Mouse (Mus musculus) cerebellum, adult 9-11 months (tissue): Measurements from ENCODE around the gene Bfsp1.

Experiments used
- DNase-seq: peaks from one replicate; pipeline ENCODE4 v3.0.0; 2022

Gene Bfsp1

DNA sequence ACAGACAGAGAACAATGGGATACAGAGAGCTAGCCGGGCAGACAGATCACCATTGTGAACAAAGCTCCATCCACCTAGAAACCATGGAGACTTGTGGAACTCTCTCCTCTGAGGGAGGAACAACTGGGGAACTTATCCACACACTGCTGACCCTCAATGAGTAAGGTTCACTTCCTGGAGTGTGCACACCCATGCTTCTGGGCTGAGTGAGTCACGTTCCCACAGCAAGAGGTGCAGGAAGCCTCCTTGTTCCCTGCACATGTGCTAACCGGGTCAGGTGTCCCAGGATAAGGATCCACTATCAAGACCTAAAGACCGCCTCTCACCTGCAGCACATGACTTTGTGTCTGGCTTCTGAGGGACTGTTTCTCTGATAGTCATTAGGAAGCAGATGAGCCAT is 9.5 kb downstream of the Bfsp1 start:
- no peak for DNase-seq

DNA sequence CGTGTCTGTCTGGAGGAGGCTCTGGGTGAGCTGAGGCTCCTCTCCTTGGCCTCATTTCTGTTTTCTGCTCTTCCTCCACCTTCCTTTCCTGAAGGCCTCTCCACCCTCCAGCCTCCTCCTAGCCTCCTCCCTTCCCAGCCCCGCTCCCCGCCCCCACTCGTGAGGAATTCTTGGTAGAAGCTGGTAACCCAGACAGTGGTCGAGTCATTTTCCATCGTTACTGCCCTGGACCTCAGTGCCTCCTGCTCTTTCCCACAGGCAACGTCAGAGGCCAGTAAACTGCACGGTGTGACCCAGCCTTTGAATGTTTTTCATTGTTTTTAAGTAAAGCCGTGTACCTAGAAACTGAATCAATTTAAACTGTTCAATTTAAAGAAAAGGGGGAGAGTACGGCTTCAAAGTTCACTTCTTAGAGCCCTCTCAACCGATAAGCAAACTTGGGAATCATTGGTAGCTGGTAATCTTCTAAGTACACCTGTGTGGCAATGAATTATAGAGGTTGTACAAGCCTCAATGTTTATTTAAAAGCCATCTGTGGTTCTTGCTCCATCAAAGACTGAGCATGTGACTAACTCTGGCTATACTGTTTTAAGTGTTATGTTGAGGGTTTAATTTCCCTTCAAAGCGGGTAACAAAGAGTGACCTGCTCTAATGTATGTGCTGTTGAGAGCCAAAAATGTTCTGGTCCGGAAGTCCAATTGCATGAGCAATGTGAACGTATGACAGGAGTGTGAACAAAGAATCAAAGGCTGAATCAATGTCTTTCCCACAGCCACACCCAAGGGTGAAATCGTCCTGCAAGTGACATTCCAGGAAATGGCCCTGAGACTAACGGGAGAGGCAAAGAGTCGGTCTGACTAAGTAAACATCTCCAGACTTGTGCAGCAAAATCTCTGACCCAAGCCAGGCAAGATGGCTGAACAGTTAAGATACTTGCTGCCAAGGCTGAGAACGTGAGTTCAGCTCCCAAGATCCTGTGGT is 10.4 kb downstream of the Bfsp1 start:
- DNase-seq, result no peak

DNA sequence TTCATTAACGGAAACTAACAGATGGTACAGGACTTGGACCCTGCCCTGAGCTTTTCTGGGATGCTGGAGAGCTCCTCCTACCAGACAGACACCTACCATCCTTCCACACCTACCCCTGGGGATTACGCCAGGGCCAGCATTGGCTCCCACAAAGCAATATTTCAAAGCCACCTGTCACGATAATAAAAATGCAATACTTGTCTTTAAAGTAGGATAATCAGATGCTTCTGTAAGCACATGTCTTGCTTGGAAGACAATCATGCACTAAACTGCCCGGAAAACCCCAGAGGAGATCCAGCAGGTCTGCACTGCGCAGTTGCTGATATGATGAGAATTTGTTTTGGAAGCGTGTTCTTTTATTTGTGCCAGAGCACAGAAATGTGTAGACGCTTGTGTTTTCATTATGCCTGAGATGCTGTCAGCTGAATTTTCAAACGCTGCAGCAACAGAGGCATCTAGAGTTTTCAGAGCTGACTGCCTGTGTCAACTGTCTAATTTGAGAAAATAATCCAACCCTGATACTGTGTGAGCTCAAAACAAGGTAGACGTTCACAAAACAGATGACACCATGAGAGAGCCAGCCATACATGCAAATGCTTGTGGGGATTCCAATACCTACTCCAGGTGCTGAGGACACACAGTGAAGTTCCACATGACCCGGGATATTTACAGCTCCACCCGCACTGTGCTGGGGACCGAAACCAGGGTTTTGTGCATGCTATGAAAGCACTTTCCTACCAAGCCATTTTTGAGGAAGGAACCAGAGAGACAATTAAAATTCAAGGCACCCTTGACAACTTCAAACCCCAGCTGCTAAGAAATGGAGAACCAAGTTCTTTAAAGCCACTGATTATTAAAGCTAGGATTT is 11.4 kb downstream of the Bfsp1 start:
- DNase-seq, result peak; percentile 9

DNA sequence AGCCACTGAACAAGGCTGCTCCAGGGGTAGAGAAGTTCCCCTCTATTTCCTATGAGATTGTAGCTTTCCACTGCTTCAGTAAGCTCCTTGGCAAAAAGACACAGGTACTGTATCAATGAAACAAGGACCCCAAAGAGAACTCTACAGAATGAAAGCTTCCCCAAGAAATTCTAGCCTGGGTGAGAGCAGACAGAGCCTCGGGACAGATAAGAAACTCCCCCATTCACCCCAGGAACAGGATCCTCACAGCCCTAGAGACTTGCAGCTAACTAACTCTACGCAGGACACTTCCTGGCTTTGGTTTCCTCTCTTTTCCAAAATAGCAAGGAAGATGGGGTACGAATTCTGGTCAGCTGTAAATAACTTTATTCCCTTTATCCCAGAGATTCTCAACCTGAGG is 15.7 kb downstream of the Bfsp1 start:
- DNase-seq, result no peak

DNA sequence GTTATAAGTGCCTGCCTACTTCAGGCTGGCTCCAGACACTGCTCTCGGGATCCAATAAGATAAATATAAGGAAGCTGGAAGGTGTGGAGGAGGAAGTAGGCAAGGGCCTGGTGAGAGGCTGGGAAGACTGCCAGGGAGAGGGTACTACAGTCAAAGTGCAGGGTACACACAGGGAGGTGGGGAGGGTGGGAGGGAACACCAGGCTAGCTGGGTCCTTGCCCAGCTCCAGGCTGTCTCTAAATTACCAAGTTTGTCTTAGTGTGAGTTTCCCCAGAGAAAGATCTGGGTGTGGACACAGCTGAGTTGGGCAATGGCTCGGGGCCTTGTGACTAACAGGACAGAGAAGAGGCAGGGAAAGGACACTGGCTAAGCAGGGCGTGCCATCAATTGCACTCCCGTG is 16.2 kb downstream of the Bfsp1 start:
- no peak for DNase-seq

DNA sequence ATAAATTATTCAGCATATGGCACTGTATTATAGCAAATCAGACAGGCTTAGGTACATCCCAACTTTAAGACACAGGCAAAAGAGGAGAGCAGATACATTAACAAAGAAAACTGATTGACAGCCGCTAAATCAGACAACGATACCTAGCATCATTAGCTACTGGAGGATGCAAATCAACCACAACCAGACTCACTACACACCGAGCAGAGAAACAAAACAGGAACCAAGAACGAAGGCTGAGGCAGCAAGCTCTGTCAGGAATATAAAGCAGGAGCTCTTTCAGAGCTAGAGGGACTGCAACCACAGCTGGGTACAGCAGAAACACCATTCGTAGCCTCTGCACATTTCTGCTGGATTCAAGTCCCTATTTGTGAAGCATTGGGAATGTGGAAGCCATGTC is 18.2 kb downstream of the Bfsp1 start:
- no peak for DNase-seq

DNA sequence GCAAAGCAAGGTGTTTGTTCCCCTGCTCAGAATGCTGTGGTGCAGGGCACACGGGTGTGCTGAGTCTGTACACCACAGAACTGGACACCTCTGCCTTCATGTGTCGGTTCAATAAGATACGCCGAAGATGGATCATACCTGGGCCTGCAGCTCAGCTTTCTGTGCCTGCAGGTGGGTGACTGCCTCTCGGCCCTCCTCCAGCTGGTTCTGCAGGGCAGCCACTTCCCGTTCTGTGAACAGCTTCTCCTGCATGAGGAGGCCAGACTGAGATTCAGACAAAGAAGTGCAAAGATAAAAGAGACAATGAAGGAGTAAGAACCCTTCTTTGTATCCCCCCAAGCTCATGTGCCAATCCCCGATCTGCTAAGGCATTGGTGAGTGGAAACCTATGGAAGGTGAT is 21.4 kb downstream of the Bfsp1 start:
- no peak for DNase-seq

DNA sequence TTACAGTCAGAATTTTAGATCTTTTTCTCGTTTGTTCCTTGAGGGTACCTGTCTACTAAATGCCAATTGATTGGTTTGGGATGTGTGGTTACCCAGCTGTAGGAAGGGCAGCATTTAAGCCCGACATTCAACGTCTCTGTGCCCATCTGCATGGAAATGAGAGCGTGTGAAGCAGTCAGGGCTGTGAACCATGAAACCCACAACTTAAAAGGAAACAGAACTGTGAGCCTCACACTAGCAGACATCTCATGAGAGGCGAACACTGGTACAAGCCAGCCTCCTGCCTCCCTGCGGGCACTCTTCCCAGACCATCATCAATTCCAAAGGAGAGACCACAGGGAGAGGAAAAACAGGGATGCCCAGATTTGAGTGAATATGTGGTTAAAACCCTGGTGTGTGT is 22.1 kb downstream of the Bfsp1 start:
- DNase-seq, result no peak

DNA sequence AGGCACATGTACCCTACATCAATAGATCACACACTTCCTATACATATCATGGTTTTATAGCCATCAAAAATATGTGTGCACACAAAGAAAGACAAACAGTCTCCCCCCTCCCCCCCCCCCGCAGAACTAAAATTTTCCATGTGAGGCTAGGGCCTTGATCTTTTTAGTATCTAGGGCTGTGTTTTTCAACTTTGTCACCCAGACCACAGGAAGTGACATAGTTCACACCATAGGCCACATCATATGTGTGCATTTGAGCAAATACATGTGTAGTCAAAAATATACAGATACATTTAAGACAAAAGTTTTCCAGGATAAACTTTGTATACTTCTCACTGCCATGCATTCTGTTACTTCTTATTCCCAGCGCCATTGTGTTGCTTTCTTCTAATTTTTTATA is 23.5 kb downstream of the Bfsp1 start:
- no peak for DNase-seq

DNA sequence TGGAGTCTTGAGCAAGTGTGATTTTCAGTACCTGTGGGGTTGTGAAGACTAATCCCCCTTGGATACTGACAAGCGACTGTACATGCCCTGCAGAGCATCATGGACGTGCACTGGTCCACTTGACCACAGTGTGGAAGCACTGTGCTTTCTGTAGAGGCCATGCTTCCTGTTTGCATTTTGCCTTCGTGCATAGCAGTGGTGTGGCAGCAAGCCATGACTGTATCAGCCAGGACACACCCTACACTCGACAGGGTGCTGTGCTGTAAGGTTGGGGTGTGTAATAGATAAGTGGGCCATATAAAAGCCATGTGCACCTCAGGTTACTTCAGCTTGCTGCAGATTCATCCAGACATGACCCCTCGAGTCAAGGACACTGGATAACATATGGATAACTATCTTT is 24.3 kb downstream of the Bfsp1 start:
- no peak for DNase-seq

DNA sequence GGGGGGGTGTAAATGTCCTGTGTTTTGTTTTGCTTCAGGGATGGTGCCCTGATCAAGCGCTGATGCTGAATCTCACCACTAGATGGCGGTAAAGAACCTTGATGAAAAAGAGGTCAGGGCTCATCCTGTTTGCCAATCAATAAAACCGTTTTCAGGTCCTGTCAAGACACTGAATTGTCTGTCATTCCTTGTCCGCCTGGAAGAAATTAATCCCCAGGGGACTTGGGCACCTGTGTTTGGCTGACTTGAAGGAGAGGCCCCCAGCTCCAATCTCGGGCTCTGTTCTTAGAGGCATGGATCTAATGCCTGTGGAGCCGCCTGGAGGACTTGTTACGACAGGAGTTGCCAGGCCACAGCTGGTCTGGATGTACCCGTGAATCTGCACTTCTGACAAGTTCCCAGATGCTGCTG is 25.7 kb downstream of the Bfsp1 start:
- DNase-seq, result peak; percentile 60

DNA sequence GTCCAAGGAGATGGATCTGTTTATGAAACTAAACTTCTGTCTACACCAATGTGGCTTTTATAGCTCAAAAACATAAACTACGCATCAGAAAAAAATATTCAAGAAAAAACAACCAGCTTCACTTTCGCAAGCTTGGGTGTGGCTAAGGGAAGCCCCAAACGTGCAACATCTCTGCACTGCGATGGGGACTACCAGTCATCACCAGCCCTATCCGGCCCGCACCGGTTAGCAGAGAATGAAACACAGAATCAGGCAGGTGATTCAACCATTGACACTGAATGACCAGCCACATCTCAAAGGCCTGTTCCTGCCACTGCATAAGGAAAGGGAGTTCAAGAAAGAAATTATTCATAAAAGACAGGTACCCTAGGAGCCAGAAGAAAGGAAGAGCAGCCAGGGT is 27.2 kb downstream of the Bfsp1 start:
- no peak for DNase-seq

DNA sequence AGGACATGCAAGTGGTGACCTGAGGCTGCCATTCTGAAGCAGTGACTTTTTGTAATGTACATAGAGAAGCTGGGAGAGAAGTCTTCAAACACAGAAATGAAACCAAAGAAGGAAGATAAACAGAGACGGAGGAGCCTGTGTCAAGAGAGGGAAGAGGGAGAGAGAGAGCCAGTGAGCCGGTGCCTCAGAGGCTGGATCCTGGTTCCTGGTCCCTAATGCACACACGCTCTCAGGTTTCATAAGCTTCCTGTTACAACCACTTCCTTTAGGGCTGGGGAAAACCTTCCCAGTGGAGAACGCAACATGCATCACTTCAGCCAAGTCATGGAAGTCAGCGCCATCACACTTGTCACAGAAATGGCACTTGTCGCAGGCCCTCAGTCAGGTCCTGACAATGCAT is 28.9 kb downstream of the Bfsp1 start:
- no peak for DNase-seq

DNA sequence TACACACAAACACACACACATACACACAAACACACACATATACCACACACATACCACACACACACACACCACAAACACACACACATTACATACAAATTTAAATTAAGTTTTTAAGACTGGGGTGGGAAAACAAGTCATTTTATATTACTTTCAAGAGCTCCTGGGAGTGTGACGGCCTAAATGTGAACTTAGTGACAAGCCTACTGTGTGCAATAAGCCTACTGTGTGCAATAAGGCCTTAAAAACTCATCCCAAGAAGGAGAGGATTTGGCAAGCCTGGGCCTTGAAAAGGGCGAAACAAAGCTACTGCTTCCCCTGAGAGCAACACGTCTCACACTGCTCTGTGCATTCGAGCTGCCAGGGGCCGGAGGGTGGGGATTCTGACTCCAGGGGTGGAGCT is 30.3 kb downstream of the Bfsp1 start:
- DNase-seq, result no peak

DNA sequence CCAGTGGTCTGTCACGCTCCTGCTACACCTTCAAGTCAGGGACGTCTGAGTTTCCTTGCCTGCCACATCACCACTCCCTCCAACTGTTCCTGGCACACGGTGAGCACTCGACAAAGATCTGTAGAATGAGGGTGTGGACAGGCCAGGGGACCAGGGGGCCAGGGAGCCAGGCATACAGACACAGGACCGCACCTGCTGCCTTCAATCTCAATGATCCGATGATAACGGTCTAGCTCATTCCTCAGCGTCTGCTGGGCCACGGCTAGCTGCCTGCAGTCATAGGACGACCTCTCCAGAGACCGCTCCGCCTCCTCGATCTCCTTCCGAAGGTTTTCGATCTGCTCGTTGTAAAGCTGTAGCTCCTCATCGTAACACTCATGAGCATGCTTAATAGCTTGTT is 31.3 kb downstream of the Bfsp1 start:
- no peak for DNase-seq

DNA sequence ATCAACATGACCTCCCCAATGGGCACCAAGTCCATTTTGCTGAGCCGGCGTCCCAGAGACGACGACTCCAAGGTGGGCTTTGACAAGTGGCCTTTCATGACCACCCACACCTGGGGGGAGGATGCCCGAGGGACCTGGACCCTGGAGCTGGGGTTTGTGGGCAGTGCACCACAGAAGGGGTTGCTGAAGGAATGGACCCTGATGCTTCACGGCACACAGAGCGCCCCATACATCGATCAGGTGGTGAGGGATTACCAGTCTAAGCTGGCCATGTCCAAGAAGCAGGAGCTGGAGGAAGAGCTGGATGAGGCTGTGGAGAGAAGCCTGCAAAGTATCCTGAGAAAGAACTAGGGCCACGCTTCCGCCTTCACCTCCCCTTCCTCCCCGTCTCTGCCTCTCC is 49.5 kb downstream of the Bfsp1 start:
- DNase-seq, result no peak

DNA sequence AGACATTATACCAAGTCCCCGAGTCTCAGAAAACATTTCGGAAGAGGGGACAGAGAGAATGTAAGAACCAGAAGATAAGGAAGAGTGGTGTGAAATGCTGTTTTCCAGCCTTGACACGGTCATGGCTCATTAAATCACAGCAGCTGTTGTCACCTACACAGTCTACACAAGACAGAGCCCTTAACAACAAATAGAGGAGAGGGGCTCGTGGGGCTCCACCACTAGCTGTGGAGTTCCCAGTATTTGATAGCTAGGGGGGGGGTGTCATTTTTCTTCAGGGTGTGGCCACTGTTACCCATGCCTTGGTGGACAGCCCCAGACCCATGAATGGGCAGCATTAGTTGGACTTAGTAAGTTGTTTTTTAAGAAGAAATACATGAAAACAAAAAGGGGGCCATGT is 50.7 kb downstream of the Bfsp1 start:
- no peak for DNase-seq

DNA sequence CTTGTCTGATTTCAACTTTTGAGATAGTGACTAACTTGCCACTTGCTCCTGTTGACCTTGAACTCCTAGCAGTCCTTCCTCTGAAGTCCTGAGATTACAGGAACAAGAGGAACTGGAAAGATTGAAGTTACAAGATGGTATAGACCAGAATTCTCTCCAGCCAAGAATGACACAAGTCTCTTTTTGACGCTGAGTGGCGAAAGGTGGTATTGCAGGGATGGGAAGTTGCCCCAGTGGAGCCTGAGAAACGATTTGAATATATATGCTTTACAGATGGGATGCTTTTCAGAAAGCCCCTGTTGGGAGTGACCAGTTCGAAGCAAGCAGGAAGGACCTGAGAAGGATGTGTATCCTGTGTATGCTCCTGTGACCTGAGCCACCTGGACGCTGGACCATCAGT is 54.2 kb downstream of the Bfsp1 start:
- no peak for DNase-seq

DNA sequence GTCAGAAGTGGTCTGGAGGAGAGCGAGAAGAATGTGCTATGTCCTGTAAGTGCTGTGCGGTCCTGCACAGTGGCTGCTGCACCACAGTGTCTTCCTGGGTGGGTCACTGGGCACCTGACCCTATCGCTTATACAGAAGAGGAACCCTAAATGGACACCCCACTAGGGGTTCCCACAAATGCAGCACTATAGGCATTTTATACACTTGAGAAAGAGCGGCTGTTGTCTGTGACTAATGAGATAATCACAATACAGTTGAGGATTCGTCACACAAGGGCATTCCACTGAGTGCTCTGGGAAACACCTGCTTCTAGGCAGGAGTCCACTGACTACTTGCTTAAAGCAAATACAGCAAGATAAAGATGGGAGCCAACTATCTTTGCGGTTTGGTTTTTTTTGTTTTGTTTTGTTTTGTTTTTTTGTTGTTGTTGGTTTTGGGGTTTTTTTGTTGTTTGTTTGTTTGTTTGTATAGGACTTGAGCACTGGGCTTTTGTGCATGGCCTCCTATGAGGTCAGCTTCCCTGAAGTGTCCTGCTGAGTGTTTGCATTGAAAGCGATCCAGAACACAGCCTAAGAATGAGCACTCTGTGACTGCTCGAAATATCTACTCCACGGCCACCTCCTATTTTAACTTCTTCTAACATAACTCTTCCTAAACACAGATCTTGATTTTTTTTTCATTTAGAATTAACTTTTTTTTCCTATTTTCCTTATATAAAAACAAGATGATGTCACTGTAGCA is 55.9 kb downstream of the Bfsp1 start:
- no peak for DNase-seq

DNA sequence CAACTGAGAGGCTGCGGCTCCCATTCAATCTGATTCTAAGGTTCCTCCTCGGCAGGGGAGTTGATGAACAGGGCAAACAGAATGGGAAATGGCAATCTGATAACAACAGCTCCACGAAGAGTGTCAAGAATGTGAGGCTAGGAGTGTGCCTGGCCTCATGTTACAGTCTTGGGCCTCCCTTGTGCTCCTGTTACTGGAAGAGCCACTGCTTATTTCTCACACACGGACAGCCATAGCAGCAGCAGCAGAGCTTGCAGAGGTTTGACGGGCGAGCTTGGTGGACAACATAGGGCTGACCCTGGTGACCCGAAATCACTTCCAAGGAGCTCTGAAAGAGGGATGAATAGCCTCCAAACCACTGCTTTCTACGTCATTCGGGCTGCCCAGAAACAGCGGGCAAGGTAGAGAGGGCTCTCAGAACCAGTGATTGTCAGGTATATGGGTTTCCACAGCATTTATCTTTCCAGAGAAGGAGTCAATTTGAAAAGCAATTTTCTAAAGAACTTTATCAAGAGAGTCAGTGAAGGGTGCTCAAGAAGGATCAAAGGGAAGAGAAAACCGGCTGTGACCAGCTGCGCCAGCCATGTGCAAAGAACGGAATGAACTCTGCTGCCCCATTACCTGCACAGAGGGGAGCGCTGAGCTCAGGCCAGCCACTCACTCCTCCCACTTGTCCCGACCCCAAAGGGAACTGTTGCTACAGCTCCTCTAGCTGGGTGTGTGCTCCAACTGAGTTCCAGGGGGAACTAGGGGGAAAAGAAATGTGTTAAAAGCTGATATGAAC is 56.6 kb downstream of the Bfsp1 start:
- DNase-seq, result no peak

DNA sequence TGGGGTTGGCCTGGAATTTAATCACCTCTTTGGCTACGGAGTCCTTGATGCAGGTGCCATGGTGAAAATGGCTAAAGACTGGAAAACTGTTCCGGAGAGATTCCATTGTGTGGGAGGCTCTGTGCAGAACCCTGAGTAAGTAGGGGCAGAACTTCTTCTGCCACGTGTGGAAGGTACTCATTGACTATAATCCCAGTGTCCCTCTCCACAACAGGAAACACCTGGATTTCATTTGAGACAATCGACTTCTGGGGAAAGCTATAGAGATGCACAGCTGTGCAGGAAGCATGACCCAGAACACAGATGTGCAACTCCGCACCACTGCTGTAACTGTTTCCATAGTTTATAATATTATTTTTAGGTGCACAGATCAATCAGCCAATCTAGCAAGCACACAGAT is 61.9 kb downstream of the Bfsp1 start:
- DNase-seq, result no peak

DNA sequence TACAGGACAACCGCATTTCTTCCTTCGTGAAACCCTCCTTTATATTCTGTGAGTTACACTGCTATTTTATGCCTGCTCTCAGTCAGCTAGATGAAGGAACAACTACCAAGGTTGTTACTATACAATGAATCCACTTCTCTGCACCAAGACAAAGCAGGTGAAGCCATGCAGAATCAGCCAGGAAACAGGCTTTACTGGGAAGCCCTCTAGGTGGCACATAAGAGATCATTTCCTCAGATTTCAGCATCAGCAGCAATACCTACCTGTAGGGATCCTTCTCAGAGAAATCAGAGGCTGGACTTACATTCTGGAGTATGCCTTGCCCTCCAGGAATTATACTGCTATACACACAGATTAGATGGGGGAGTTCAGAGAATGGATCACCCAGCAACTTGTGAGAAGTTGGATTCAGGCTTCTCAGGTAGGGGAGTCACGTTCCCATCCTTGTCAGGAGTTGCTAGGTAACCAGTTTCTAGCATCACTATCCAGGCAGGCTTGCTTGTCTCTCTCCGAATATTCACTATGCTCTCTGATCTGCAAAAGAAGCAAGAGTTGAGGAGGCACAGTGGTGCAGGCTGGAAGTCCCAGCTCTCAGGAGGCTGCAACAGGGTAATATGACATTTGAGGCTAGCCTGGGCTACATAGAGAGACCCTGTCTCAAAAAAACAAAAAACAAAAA is 66.5 kb downstream of the Bfsp1 start:
- no peak for DNase-seq
